Mouse (Mus musculus): Measurements from ENCODE around the gene Dst.

Dst gene

DNA sequence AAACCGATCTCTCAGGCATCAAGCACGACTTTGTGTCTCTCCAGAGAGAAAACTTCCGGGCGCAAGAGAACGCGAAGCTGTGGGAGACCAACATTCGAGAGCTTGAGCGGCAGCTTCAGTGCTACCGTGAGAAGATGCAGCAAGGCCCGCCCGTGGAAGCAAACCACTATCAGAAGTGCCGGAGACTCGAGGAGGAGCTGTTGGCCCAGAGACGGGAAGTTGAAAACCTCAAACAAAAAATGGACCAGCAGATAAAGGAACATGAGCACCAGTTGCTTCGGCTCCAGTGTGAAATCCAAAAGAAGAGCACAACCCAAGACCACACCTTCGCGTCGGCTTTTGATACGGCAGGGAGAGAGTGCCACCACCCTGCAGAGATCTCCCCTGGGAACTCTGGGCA, 271.7 kb downstream of the Dst start:
- no peak for DNase-seq (ENCODE audit: low read depth)

DNA sequence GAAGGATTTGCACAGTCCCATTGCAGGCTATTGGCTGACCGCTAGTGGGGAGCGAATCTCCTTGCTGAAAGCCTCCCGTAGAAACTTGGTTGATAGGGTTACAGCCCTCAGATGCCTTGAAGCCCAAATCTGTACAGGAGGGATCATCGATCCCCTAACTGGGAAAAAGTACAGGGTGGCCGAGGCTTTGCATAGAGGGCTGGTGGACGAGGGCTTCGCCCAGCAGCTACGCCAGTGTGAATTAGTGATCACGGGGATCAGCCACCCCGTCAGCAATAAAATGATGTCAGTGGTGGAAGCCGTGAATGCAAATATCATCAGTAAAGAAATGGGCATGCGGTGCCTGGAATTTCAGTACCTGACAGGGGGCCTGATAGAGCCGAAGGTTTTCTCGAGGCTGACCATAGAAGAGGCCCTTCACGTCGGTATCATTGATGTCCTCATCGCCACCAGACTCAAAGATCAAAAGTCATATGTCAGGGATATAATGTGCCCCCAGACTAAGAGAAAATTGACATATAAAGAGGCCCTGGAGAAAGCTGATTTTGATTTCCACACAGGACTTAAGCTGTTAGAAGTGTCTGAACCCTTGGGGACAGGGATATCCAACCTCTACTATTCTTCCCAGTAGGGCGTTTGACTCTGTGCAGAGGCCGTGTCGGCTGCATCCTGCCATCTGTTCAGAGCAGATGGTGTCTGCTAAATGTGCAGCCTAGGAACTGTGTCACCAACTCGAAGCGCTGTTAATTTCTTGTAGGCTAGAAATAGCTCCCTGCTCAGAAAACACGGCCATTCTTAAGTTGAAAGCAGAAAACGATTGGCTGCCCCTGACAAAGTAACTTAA, 274.6 kb downstream of the Dst start:
- no peak for DNase-seq (ENCODE audit: low read depth)

DNA sequence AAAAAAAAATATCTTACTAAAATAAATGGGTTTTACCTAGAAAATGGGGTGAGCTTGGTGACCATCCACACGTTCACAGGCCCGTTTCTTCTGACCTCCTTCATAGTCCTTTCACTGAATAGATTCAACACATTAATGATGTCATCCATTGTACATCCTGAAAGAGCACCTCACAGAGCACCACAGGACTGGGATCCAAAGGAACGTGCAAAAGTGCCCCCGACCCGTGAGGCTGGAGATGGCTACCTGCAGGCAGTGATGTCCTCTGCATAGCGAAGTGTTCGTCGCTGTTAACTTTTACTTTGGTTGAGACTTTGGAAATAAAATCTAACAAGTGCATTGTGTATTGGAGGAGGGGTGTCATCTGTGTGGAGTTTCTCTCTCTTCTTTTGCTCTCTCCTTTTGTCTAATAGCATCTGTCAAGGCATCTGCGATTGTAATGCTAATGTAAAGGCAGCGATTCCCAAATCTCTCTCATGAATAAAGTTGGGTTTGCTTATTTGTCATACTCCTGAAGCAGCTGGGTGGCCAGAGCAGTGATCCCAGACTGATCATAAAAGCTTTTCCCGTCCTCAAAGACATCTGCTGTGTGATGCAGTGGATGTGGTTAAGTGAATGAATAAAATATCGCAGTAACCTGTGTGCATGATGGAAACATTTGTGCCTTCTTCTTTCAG, 275.4 kb downstream of the Dst start:
- DNase-seq (ENCODE audit: low read depth): no peak

DNA sequence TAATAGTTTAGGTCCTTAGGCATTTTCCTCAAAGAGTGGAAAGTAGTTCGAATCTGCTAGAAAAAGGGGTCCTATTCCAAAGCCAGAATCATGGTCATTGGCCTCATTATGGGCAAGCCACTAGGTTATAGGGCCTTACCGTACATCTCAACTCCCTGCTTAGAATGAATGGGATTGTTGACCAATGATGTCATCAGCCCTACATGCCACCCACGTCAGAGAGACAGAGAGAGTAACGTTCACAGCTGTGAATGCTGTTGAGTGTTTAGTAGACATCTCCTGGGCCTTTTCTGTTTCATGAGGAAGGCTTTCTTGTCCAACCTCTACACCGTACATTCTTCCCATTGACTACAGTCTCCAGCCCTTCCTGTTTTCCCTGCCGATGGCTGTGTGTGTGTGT, 276.2 kb downstream of the Dst start:
- DNase-seq (ENCODE audit: low read depth): no peak

DNA sequence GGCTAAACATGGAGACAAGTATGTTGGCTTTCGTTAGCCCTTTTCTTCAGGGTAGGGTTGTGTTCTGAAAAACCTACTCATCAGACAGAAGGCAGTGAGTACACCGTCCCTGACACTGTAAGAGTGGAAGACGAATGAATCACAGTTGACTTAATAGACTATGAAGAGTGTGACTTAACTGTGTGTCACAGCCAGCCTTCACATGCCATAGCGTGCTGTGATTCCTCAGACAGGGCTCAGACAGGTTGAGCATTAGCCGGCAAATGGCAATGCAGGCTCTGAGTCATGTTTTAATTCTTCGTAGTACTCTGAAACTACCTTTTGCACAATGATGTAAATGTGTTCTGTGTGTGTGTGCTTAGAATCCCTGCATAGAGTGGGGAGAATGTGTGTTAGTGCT, 278.0 kb downstream of the Dst start:
- DNase-seq (ENCODE audit: low read depth): no peak

DNA sequence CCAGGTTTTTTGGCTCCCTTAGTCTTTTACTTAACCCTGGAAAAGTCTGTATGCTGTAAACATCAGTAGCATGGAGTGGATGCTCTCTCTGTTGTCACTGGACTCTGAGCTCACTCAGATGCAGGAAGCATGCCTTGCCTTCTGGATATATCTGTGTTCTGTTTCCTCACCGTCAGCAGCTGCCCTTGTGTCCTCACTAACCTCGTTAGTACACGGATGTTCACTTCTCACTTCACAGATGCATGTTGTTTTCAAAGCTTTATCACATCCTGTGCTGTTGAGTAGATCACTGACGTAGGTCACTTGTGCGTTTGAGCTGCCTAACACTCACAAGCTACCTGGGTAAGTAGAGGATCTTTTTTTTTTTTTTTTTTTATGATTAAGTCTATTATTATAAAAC, 279.5 kb downstream of the Dst start:
- DNase-seq (ENCODE audit: low read depth): peak; percentile 13

DNA sequence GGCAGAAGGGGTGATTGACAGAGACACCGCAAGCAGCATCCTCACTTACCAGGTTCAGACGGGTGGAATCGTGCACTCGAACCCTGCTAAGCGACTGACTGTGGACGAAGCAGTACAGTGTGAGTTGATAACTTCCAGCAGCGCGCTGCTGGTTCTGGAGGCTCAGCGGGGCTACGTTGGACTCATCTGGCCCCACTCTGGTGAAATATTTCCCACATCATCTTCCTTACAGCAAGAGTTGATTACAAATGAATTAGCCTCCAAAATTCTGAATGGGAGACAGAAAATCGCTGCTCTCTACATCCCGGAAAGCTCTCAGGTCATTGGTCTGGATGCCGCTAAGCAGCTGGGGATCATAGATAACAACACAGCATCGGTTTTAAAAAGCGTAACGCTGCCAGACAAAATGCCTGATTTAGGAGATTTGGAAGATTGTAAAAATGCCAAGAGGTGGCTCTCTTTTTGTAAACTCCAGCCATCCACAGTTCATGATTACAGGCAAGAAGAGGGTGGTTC, 280.8 kb downstream of the Dst start:
- DNase-seq (ENCODE audit: low read depth): no peak

DNA sequence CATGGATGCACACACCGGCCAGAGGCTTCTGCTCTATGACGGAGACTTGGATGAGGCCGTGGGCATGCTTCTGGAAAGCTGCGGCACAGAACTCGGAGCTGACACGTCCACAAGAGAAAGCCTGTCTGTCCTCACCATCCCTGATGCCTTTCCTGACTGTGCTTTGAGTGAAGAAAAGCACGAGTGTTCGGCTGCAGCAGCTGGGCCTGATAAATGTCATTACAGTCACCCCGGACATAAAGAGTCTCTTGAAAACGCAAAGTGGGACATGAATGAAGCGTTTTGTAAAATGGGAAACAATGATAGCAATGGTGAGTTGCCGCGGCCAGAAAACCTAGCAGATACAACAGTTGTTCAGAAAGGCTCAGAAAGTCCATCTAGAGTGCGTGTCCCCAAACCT, 281.3 kb downstream of the Dst start:
- no peak for DNase-seq (ENCODE audit: low read depth)

DNA sequence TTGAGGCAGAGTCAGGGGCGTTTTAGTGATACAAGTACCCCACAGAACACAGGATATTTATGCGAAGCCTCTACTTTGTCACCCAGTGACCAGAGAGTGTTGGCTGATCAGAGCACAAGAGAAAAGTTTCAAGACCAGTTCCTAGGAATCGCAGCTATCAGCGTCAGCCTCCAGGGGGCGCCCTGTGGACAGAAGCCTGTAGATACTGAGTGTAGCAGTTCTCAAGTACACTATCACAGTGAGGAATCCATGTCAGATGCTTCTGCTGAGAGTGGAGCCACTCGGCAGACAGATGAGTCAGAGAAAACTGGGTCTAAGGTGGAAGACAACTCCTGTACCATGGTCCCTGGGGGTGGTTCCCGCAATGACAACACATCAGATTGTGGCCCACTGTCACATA, 281.9 kb downstream of the Dst start:
- DNase-seq (ENCODE audit: low read depth): peak; percentile 50

DNA sequence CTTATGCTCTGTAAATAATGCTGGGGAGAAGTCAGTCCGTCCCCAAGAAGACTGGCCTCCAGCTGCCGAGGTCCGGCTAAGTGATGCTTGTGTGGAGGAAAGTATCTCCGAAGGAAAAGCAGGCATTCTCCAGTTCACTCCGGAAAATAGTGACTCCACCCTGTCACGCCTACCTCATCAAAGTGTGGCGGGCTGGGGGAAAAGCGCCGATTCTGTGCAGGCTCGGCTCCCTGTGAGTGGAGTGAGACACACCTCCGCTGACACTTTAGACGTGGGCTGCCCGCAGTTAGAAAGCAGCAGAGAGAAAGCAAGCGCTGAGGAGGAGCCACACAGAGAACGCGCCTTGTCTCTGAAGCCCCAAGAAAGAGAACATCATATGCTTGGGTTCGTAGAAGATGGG, 284.1 kb downstream of the Dst start:
- no peak for DNase-seq (ENCODE audit: low read depth)

DNA sequence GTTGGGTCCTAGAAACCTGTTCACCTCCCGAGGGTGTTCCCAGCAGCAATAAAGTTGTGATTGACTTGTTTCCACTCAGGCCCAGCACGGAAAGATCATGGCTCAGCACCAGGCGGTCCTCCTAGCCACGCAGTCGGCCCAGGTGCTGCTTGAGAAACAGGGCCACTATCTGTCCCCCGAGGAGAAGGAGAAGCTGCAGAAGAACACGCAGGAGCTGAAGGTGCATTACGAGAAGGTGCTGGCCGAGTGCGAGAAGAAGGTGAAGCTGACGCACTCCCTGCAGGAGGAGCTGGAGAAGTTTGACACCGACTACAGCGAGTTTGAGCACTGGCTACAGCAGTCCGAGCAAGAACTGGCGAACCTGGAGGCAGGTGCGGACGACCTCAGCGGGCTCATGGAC, 292.8 kb downstream of the Dst start:
- no peak for DNase-seq (ENCODE audit: low read depth)

DNA sequence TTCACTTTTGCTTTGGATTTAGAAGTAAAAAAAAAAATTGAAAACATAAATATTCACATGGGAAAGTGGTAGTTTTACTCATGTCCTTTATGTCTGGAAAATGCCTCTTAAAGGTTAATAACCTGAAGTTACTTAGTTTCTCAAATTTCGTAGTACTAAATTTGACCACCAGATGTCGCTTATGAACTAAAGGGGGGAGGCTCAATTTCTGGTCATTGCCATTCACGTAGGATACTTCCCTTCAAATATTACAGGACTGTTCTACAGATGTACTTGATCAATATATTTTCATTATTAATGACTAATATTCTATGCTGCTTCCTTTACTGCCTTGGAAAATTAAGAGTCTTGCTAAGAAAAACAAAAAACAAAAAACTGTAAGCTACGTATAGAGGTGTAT, 293.5 kb downstream of the Dst start:
- DNase-seq (ENCODE audit: low read depth): peak; percentile 65

DNA sequence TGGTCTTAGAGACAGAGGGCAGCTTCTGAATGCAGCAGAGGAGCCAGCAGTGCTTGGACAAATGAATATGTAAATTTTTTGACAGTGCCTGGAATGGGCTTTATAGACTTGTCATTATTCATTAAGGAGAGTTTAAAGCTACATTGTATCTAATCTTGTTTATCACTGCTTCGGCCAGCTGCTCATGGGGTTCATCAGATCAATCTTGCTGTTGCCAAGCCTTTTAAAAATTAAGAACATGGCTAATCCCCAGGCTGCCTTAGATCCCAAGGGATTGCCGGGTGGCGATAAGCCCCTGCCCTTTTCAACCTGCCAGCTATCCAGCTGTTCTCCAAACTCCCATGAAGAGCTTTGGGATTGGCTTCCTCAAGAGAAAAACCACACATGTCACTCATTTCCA, 303.7 kb downstream of the Dst start:
- no peak for DNase-seq (ENCODE audit: low read depth)

DNA sequence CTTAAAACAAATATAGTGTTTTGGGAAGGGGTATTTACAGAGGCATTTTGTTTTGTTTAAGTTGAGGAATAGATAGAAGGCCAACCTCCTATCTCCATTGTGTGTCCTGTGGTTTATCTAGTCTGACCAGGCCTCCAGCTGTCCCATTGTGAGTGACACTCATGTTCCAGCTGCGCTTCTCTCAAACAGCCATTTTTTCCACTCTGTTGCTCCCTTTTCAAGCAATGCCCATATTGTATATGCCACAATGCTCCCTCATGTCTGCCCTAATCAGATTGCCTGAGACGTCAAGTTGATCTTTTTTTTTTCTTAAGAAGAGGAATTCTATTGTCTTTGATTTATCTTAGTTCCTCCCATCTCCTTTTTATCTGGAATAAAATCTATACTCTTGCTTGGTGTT, 308.4 kb downstream of the Dst start:
- no peak for DNase-seq (ENCODE audit: low read depth)

DNA sequence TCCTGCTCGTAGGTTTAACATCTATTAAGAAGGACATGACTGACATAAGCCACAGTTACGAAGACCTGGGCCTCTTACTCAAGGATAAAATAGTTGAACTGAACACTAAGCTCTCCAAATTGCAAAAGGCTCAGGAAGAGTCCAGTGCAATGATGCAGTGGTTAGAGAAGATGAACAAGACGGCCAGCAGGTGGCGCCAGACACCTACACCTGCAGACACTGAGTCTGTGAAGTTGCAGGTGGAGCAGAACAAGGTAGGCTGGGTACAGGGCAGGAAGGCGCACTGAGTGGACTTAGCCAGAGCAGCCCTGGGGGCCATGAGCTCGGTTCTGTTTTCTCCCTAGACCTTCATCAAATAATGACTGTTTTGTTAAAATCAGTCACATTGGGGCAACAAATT, 310.3 kb downstream of the Dst start:
- peak; percentile 85 for DNase-seq (ENCODE audit: low read depth)

DNA sequence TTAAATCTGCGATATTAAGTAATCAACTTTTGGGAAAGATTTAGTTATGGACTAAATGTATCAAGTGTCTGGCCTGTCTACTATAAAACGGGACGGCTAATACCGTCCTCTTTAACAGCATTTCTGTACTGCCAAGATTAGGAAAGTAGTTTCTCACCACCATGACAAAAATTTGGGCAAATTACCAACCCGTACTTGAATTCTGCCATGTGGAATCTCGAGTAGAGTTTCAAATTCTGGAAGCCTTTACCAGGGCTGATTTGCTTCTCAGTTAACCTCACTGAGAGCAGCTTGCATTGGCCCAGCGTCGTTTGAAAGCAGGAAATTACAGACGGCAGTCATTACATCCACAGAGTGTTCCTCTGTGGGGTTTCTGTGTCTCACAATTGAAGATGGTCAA, 310.8 kb downstream of the Dst start:
- no peak for DNase-seq (ENCODE audit: low read depth)

DNA sequence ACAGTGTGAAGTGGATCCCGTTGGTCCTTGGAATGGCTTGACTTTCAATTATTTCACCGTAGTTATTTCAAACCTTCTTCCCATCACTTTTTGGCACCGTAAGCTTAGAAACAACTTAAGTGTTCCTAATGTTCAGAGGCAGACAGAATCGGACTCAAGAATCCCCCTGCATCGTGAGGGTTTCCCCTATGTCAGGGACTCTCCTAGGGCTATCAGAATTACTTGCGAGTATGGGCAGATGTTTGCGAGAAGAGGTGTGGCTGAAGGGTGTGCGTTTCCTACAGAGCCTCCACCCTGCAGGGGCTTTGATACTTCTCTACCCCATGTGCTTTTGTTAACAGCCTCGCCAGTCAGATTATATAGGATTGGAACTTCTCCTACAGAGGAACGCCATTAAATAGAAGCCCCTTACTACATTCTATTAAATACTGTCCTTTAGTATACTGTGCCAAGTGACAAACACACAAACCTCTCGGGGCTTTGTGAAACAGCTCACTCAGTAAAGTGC, 312.1 kb downstream of the Dst start:
- DNase-seq (ENCODE audit: low read depth): no peak

DNA sequence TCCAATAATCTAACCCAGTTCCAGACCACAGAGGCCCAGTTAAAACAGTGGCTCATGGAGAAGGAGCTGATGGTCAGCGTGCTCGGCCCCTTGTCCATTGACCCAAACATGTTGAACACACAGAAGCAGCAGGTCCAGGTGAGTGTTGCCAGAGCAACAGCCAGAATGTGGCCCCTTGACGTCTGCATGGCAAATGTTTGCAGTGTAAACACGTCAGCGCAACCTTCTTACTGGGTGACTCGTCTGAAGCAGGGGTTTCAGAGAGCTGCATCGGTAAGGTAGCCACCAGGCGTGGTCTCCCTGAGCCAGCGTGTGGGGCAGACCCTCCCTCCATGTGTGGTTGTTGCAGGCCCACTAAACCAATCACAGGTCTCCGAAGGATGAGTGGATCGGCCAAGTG, 315.8 kb downstream of the Dst start:
- no peak for DNase-seq (ENCODE audit: low read depth)

DNA sequence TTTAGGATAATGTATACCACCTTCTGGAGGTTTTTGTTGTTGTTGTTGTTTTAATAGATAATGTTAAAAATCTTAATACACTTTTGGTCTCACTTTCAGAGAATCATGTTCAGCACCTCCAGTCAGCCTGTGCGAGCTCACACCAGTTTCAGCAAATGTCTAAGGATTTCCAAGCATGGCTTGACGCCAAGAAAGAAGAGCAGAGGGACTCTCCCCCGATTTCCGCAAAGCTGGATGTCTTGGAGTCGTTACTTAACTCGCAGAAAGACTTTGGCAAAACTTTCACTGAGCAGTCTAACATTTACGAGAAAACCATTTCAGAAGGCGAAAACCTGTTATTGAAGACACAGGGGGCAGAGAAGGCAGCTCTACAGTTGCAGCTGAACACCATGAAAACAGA, 319.7 kb downstream of the Dst start:
- DNase-seq (ENCODE audit: low read depth): no peak

DNA sequence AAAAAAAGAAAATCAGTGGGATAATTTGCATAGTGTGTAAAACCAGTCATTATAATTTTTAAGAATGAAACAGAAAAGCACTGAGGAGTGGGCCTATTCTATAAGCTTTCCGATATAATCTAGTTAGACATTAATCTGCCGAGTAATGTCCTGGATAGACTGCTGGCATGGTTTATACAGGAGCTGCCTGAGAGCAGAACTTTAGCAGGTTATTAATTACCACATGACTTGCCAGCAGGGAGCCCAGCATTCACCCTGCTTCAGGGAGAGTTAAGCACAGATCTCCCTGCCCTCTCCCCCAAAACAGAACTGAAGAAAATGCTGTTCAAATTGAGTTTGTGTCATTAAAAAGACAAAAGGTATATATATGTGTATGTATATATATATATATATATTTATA, 323.0 kb downstream of the Dst start:
- no peak for DNase-seq (ENCODE audit: low read depth)

DNA sequence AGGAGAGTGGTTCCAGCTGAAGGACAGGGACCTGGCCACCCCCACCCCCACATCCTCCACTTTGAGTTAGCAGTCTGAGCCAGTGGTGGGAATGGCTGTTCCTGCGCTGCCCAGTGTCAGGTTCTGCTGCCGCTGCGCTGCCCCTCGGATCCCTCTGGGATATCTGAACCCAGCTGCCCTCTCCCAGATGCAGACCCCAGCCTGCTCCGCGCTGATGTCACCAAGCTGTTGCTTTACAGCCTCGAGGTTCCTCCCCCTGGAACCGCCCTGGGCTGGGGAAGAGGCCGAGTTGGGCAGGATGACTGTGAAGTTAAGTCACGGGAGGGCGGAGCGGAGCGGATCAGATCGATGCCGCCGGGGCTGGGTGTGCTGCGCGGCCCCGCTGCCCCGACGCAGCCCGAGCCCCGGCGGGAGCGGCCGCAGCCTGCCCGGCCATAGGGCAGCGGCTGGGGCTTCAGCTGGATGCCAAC, 328.3 kb downstream of the Dst start:
- peak; percentile 47 for DNase-seq (ENCODE audit: low read depth)

DNA sequence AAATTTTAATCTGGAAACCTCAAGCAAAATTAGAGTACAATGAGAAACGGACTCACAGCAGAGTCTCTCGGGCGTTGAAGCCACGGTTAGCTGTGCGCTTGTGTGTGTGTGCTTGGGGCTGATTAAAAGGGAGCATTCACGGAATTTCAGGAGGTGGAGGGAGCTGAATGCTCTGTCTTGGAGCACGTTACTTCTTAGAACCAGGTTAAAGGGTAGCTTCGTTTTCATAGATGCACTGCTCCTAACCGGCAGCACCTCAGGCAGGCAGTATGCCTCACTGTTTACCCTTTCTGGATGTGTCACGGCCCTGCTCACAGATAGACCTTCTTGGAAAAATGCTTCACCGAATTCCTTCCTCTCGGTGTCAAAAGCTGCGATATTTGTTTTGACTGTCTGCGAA, 329.2 kb downstream of the Dst start:
- DNase-seq (ENCODE audit: low read depth): no peak

DNA sequence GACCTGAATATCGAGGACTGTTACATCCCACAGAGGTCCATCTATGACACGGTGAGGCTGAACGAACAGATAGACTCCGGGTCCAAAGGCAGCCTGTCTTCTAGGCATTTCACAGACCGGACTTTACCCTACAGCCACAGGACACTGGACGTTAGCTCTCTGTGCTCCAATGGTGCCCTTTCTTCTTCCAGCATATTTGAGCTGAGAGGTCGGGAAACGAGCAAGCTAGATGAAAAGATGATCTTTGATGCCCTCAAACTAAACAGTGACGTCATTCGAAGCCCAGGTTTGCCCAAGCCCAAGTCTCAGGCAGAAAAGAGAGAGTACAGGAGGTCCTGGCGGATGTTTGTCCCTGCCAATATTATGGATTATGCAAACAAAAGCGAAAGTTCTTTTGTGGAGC, 329.7 kb downstream of the Dst start:
- DNase-seq (ENCODE audit: low read depth): no peak
